Mouse (Mus musculus) heart, postnatal 14 days (tissue): ENCODE measurements around the gene Fam184b. TPM values are rescaled to one million over a fixed set of nuclear protein-coding genes. Genes with fewer than 3 reads are reported as not detected.
"Not testable (repeated sequence)": the region's sequence is repeated elsewhere in the genome, so short reads cannot be mapped to it uniquely, and the experiment has no call there.

Experiments used
- DNase-seq, 2 experiments: peaks; one replicate each; pipeline ENCODE4 v3.0.0; 2021 to 2022
- intact Hi-C: fragments of 180-260 bp; cut with DNase I; formaldehyde crosslinking; loops from one replicate; pipeline ENCODE4 v1.15.1; 2025
- long read RNA-seq, 2 experiments: library from polyadenylated mRNA; stranded (forward); transcript quantifications; one replicate each; pipeline ENCODE4 v2.0.0; 2021
- total RNA-seq, 2 experiments: library from RNA; stranded (reverse); gene quantifications; 2 replicates each; pipeline ENCODE4 v1.2.3; 2021

Gene Fam184b
- total RNA-seq = under 1 TPM; 0.07 TPM
- long read RNA-seq, experiment 1, full-length matches to known transcripts = 1 of 1 reads
- long read RNA-seq, experiment 1, partial matches to known transcripts = 0 of 1 reads
- long read RNA-seq, experiment 1, other reads (novel, unspliced or antisense) = 0 of 1 reads
- long read RNA-seq, experiment 2 = 0 reads

GRCm38 (mm10) chr5:45638806-45639714 is at the start of gene Fam184b:
Gene Fam184b, minus strand, starts transcription at chr5:45639614.
- DNase-seq = peak; percentile 5 to 16
- intact Hi-C loops = no loop called here

GRCm38 (mm10) chr5:45689152-45689551 is 49.7 kb upstream of the Fam184b start:
- intact Hi-C loops = no loop called here
- no peak for DNase-seq

DNA sequence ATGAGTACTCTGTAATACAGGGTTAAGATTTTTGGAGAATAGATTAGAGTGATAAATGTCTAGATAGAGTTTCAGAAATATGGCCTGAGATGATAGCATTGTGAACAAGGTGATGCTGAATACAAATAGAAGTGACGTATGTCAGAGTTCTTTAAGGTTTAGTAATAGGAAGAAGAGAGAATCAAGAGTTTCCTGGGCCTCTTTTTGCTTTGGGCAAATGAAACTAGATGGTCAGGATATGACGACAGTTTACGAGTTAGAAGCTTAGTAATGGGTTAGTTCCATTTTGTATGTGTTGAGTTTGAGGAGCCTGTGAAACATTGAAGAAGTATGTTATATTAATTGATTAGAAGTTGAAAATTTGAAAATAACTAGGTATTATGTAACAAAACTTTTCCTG is 46.8 kb upstream of the Fam184b start:
- intact Hi-C loops = no loop called here
- no peak for DNase-seq

DNA sequence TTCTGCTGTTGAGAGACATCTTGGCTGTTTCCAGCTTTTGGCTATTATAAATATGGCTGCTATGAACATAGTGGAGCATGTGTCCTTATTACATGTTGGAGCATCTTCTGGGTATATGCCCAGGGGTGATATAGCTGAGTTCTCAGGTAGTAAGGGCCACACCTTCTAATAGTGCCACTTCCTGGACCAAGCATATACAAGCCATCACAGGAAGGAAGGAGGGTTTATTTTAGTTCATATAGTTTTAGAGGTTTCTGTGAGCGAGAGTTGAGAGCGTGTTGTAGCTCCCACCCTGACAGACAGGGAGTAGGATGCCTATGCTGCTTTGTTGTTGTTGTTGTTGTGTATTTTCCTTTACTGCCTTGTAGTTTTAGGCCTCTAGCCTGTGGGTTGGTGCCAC is 45.8 kb upstream of the Fam184b start:
- intact Hi-C loops = no loop called here
- DNase-seq = no peak

DNA sequence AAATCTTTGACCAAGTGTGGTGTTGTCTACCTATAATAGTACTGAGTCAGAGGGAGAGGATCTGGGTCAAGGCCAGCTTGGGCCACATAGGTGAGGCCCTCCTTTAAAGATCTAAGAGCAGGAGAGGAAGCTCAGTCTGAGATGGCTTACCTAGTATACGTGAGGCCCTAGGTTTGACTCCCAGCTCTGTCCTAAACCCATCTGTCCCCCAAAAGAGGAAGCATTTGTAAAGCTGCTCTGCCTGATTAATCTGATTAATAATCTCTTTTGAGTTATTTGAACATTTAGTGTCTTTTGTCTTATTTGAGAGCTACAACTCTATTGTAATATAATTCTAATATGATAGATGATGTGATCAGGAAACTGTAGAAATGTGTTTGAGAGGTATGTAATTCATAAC is 44.0 kb upstream of the Fam184b start:
- intact Hi-C loops = no loop called here
- no peak for DNase-seq

- DNase-seq = no peak
- intact Hi-C loops = no loop called here
These were observed 40.5 kb upstream of the Fam184b start for GRCm38 (mm10) chr5:45679955-45680354.

DNA sequence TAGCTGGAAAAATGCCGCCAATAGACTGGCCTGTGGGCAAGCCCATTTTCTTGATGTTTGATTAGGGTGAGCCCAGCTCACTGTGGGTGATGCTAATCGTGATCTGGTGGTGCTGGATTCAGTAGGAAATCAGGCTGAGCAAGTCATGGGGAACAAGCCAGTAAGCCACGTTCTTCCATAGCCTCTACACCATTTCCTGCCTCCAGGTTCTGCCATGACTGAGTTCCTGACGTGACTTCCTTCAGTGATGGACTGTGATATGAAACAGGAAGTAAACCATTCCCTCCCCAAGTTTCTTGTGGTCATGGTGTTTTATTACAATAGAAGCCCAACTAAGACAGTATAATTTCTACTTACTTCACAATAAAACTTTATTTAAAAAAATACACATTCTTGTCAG is 38.2 kb upstream of the Fam184b start:
- intact Hi-C loops = no loop called here
- DNase-seq = no peak

GRCm38 (mm10) chr5:45675032-45675431 is 35.6 kb upstream of the Fam184b start:
- intact Hi-C loops = no loop called here
- DNase-seq = no peak

GRCm38 (mm10) chr5:45670894-45671494 is 31.6 kb upstream of the Fam184b start:
- DNase-seq = no peak
- intact Hi-C loops = loop anchor here (5.0 kb wide), 2 partner anchors 186 to 676 kb away; partner anchors contain the start of gene Lcorl

- intact Hi-C loops = loop anchor here (5.0 kb wide), 2 partner anchors 187 to 677 kb away; partner anchors contain the start of gene Lcorl
- DNase-seq = no peak
These were observed 30.9 kb upstream of the Fam184b start for GRCm38 (mm10) chr5:45670280-45670670.

DNA sequence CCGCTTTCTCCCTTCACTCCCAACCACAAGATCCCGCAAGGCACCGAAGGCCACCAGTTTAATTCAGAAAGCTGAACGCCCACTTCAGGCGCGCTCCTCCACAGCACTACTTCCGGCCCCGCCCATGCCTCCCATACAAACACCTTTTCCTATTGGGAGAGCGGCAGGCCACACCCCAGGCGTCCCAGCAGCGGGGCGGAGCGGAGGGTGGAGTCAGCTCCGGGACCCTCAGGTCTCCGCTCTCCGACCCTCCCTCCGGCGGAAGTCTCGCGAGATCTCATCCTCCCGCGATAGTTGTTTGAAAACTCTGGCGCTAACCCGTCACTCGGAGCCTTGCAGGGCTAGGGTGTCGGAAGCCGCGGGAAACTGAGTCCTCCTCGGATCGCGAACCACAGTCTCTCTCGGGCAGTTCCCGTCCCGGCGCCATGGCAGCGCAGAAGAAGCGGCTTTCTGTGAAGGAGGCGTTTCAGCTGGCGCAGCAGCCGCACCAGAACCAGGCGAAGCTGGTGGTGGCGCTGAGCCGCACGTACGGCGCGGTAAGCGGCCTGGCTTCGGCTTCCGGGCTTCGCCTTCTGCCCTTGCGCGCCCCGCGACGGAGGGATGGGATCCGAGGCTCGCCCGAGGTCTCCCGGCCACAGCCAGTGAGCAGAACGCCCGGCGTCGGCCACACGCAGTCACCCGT is 30.3 kb upstream of the Fam184b start, which contains the start of gene Ncapg:
TSS of gene Ncapg (plus strand) at position 322 of the 682 bp plus-strand sequence.
- intact Hi-C loops = loop anchor here (2.0 to 5.0 kb wide), 4 partner anchors 135 to 678 kb away; partner anchors contain the start of gene Lcorl

DNA sequence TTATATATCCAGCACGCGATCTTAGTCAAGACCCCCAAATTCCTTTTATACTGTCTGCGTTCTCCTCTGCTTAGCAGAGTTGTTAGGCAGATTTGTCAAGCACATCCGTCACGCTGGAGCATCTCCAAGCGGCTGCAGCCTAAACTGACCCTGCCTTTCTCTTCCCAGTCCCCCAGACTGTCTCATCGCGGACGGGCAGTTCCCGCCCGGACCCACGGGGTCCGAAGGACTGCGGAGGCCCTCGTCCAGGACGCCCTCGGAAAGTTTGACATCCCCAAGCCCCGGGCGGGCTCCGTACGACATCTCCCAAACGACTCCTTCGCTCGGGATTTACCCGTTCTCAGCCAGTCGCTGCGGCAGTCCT is 29.8 kb upstream of the Fam184b start:
- intact Hi-C loops = loop anchor here (2.0 kb wide), 2 partner anchors 134 to 194 kb away; no protein-coding TSS in a partner anchor
- no peak for DNase-seq

More for the DNA sequence above, 30.3 kb upstream of the Fam184b start, which contains the start of gene Ncapg:
- peak; percentile 99 to 100 for DNase-seq

DNA sequence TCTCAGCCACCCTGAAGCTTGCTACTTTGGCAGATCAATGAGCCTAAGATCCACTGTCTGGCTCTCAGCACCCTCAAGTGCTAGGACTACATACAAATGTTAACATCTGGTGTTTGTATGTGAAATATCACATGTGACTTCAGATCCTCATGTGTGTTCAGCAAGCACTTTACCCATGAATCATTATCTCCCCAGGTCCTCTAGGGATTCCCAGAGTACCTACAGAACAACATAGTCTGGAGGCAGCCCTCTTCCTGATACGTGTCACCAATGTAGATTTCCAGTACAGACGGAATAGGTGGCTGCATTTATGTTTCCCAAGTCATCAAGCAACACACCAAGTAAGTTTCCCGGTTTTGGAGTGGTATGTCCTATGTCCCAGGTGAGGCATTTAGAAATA is 29.4 kb upstream of the Fam184b start:
- DNase-seq = no peak
- intact Hi-C loops = loop anchor here (2.0 kb wide), 2 partner anchors 134 to 194 kb away; no protein-coding TSS in a partner anchor

DNA sequence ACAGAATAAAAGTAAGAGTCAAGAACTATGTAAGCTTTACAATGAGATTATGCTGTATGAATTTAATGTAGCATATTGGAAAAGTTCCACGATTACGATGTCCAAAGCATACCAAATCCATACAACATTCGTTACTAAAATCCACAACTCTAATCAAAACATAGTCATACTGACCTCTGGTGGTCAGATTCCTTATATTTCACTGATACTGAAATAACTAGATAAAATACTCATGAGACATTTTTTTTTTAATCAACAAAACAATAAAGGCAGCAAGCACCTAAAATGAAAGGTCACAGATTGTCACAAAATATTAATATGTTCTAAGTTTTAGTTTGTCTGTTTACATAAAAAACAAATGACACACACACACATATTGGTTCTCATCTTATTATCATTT is 28.9 kb upstream of the Fam184b start:
- intact Hi-C loops = loop anchor here (2.0 kb wide), 2 partner anchors 134 to 194 kb away; no protein-coding TSS in a partner anchor
- DNase-seq = no peak

DNA sequence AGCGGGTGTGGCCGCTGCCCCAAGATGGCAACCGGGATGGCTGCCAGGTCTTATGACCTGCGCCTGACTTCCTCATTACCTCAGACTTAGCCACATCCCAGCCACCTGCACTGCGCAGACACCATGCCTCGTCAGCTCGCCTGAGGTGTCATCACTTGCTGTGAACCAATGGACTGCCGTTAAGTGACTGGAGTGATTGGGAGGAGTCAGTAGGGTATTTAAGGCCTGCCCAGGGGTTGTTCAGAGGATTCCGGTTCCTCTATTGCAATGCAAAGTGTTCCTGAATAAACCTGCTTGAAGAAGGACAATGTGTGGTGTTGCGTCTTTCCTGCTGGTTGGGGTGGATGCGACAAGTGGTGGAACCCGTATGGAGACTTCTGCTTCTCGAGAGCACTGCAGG is 19.0 kb upstream of the Fam184b start:
- intact Hi-C loops, DNase-seq: not testable (repeated sequence)

GRCm38 (mm10) chr5:45651026-45651703 is 11.8 kb upstream of the Fam184b start:
- DNase-seq = no peak
- intact Hi-C loops = no loop called here

- intact Hi-C loops = no loop called here
- no peak for DNase-seq
These were observed 290 bp upstream of the Fam184b start for GRCm38 (mm10) chr5:45639715-45640092.

- intact Hi-C loops = no loop called here
- DNase-seq = no peak
These were observed 1.0 kb downstream of the Fam184b start for GRCm38 (mm10) chr5:45638378-45638777.

DNA sequence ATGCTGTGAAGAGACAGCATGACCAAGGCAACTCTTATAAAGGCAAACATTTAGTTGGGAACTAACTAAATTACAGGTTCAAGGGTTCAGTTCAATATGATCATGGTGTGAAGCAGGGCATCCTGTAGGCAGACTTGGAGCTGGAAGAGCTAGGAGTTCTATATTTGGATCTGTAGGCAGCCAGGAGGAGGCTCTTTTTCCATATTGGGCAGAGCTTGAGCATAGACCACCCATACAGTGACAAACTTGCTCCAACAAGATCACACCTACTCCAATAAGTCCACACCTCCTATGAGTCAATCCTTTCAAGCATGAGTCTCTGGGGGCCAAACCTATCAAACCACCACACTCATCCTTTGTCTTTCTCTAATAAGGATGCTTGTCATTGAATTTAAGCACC is 9.9 kb downstream of the Fam184b start:
- intact Hi-C loops = no loop called here
- no peak for DNase-seq

DNA sequence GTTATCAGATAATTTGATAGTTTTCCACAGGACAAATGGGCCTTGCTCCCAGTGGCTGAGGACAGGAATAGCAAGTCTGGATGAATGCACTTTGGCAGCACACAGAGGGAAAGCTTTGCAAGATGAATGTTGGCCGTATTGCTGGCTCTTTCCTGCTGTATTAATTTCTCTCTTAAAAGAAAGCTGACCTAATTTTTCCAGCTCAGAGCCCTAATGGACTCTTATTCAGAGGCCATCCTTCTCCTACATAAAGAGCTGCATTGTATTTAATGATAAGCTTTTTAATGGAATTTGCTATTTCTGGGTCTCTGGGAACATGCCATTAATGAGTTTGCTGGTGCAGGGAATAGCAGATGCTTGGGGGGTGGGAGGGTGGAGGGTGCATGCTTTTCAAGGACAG is 11.6 kb downstream of the Fam184b start:
- intact Hi-C loops = no loop called here
- no peak for DNase-seq
